ENCODE assay signal across 15 mouse cellular contexts in the genomic region with DNA sequence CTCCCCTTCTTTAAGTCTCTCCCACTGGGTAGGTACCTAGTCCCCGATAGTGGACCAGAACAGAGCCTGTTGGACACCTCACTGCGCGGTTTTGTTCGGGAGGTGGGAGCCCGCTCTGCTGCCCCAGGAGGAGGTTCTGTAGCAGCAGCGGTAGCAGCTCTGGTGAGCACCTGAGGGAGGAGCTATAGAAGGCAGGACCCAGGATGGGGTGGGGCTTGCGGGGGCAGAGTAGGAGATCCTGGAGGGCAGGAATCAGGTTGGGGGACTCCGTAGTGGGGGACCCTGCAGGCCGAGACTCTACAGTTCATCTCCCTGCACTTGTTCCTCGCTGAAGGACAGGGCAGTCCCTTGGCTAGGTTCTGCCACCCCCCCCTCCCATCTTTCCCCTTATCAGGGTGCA. TPM values are rescaled to one million over a fixed set of nuclear protein-coding genes. Genes with fewer than 3 reads are reported as not detected.
DNase-seq lines count a peak whose midpoint lies in the region; ATAC-seq lines count a peak whose summit lies in the region.
"Had no signal": no experiment of that assay in that cellular context is flagged by ENCODE, and none has a peak within 500 bp of the region (broad histone marks: within the 10 kb centered on the region; RNA-seq: fewer than 3 reads in every experiment).

No protein-coding gene starts in this region.

- H3K9me3 ChIP-seq in kidney, embryonic 15.5 days (replicated peaks): no peaks in the 10 kb centered on the region
- H3K9me3 ChIP-seq in embryonic facial prominence, embryonic 15.5 days (replicated peaks): no peaks in the 10 kb centered on the region
- no peaks in the 10 kb centered on the region for H3K9me3 ChIP-seq in hindbrain, embryonic 14.5 days (ENCODE audit: control insufficient read depth, low read length)
- H3K9me3 ChIP-seq in midbrain, embryonic 14.5 days (ENCODE audit: control insufficient read depth, low read length): no peaks in the 10 kb centered on the region
- H3K9me3 ChIP-seq: liver, embryonic 15.5 days; neural tube, embryonic 13.5 days had no signal

- DNase-seq in kidney, postnatal 4 days: no peak
- no peak for DNase-seq in hindbrain, embryonic 14.5 days (ENCODE audit: low spot score)
- DNase-seq in midbrain, embryonic 14.5 days: no peak
- DNase-seq in B cell, adult 2 months: no peak
- no peak for DNase-seq in left cerebral cortex, postnatal 36 days (ENCODE audit: low spot score in 2 of 2)
- DNase-seq: cerebellum, adult 9-11 months; kidney, adult 8-10 months had no signal

- ATAC-seq in kidney, embryonic 15.5 days (replicated peaks; ENCODE audit: low FRiP score): peak; percentile 49; the same call in 1 of the 2 replicates
- no peak for ATAC-seq in embryonic facial prominence, embryonic 15.5 days (ENCODE audit: insufficient number of reproducible peaks, low FRiP score, low TSS enrichment, low read depth)
- no peak for ATAC-seq in hindbrain, embryonic 14.5 days (ENCODE audit: low FRiP score)
- no peak for ATAC-seq in midbrain, embryonic 14.5 days (ENCODE audit: low FRiP score, low TSS enrichment)
- ATAC-seq in megakaryocyte progenitor cell, adult 5-6 weeks (replicated peaks; ENCODE audit: poor library complexity): no peak

- intact Hi-C loops in left cerebral cortex, postnatal 36 days (cut with DNase I): no loop called here

- no peak overlapping the region for H3K9ac ChIP-seq in kidney, embryonic 15.5 days
- H3K9ac ChIP-seq in embryonic facial prominence, embryonic 15.5 days: no peak overlapping the region
- no peak overlapping the region for H3K9ac ChIP-seq in hindbrain, embryonic 14.5 days
- H3K9ac ChIP-seq in midbrain, embryonic 14.5 days (replicated peaks; ENCODE audit: low read length): no peak overlapping the region
- H3K9ac ChIP-seq: liver, embryonic 15.5 days; neural tube, embryonic 13.5 days had no signal

- H3K4me1 ChIP-seq in kidney, embryonic 15.5 days: peaks cover 7% of the 10 kb centered on the region; the same call in 1 of the 2 replicates
- 0 out of 2 replicates have a peak, but pooled peaks cover 6% of the 10 kb centered on the region for H3K4me1 ChIP-seq in embryonic facial prominence, embryonic 15.5 days
- H3K4me1 ChIP-seq in hindbrain, embryonic 14.5 days (replicated peaks; ENCODE audit: control insufficient read depth, insufficient read depth, low read length): no peaks in the 10 kb centered on the region
- no peaks in the 10 kb centered on the region for H3K4me1 ChIP-seq in midbrain, embryonic 14.5 days (ENCODE audit: control insufficient read depth, insufficient read depth, low read length)
- H3K4me1 ChIP-seq: liver, embryonic 15.5 days had no signal

- peaks cover 13% of the 10 kb centered on the region; the same call in 1 of the 2 replicates for H3K27me3 ChIP-seq in kidney, embryonic 15.5 days
- H3K27me3 ChIP-seq in embryonic facial prominence, embryonic 15.5 days: peaks cover 3% of the 10 kb centered on the region; the same call in 1 of the 2 replicates
- no peaks in the 10 kb centered on the region for H3K27me3 ChIP-seq in hindbrain, embryonic 14.5 days (ENCODE audit: control insufficient read depth, insufficient read depth, low read length)
- no peaks in the 10 kb centered on the region for H3K27me3 ChIP-seq in midbrain, embryonic 14.5 days (ENCODE audit: control insufficient read depth, insufficient read depth, low read length)
- H3K27me3 ChIP-seq: liver, embryonic 15.5 days had no signal

- H3K4me3 ChIP-seq in kidney, embryonic 15.5 days (replicated peaks): peak overlapping the region; percentile 28
- H3K4me3 ChIP-seq in embryonic facial prominence, embryonic 15.5 days (replicated peaks): 0 out of 2 replicates have a peak overlapping the region, but pooled peaks have one; percentile 11
- no peak overlapping the region for H3K4me3 ChIP-seq in hindbrain, embryonic 14.5 days (replicated peaks; ENCODE audit: low read length)
- H3K4me3 ChIP-seq in midbrain, embryonic 14.5 days (replicated peaks; ENCODE audit: low read depth, low read length): no peak overlapping the region
- H3K4me3 ChIP-seq: liver, embryonic 15.5 days; neural tube, embryonic 13.5 days had no signal

- 12% methylated on average over 10 of the region's 10 CpGs for WGBS in kidney, embryonic 15.5 days
- WGBS in embryonic facial prominence, embryonic 15.5 days: 19% methylated on average over 10 of the region's 10 CpGs
- 15% methylated on average over 10 of the region's 10 CpGs for WGBS in hindbrain, embryonic 14.5 days
- WGBS in midbrain, embryonic 14.5 days: 15% methylated on average over 10 of the region's 10 CpGs

- H3K36me3 ChIP-seq in kidney, embryonic 15.5 days: no peaks in the 10 kb centered on the region
- H3K36me3 ChIP-seq in embryonic facial prominence, embryonic 15.5 days: no peaks in the 10 kb centered on the region
- no peaks in the 10 kb centered on the region for H3K36me3 ChIP-seq in hindbrain, embryonic 14.5 days (replicated peaks; ENCODE audit: control insufficient read depth, insufficient read depth)
- H3K36me3 ChIP-seq in midbrain, embryonic 14.5 days (ENCODE audit: control insufficient read depth, insufficient read depth, low read length): no peaks in the 10 kb centered on the region
- H3K36me3 ChIP-seq: neural tube, embryonic 13.5 days had no signal

- peak overlapping the region; percentile 56 for H3K4me2 ChIP-seq in kidney, embryonic 15.5 days
- peak overlapping the region; percentile 40 for H3K4me2 ChIP-seq in embryonic facial prominence, embryonic 15.5 days (replicated peaks)
- H3K4me2 ChIP-seq in hindbrain, embryonic 14.5 days (replicated peaks): 0 out of 2 replicates have a peak overlapping the region, but pooled peaks have one; percentile 15
- H3K4me2 ChIP-seq in midbrain, embryonic 14.5 days (ENCODE audit: low read length): peak overlapping the region; percentile 27
- H3K4me2 ChIP-seq: liver, embryonic 15.5 days; neural tube, embryonic 13.5 days had no signal

- no peak overlapping the region for H3K27ac ChIP-seq in kidney, embryonic 15.5 days
- H3K27ac ChIP-seq in embryonic facial prominence, embryonic 15.5 days (replicated peaks): no peak overlapping the region
- no peak overlapping the region for H3K27ac ChIP-seq in hindbrain, embryonic 14.5 days
- no peak overlapping the region for H3K27ac ChIP-seq in midbrain, embryonic 14.5 days (replicated peaks; ENCODE audit: low read depth, low read length)
- H3K27ac ChIP-seq: liver, embryonic 15.5 days; neural tube, embryonic 13.5 days had no signal

RNA-seq across cellular contexts. Expression of a gene that starts 8.7 kb away (rescaled TPM):
- polyA plus RNA-seq in kidney, embryonic 15.5 days (2015; fragmentation: Nextera tagmentation; extraction: Ambion mirVana): 0.66 and 0.97 TPM in 2 replicates
- polyA plus RNA-seq in embryonic facial prominence, embryonic 15.5 days (2015; fragmentation: Nextera tagmentation; extraction: Ambion mirVana): 0.14 TPM in 1 of 2 replicates, not detected in the other
- not detected in 2 replicates for polyA plus RNA-seq in hindbrain, embryonic 14.5 days (2014; fragmentation: Nextera tagmentation; extraction: Ambion mirVana)
- polyA plus RNA-seq in midbrain, embryonic 14.5 days (2014; fragmentation: Nextera tagmentation; extraction: Ambion mirVana): not detected in 2 replicates
- total RNA-seq in left cerebral cortex, postnatal 36 days (2021): not detected
- total RNA-seq in megakaryocyte progenitor cell, adult 5-6 weeks (2015): not detected in 2 replicates
- total RNA-seq in megakaryocyte progenitor cell, adult 5-6 weeks (2017): not detected in 2 replicates
- total RNA-seq: adrenal gland, adult 18-20 months; ES-E14 had no signal
- polyA plus RNA-seq: neural tube, embryonic 13.5 days had no signal

RNA-seq across cellular contexts. Expression of a gene that starts 22.1 kb away (rescaled TPM):
- polyA plus RNA-seq in kidney, embryonic 15.5 days (2015; fragmentation: Nextera tagmentation; extraction: Ambion mirVana): not detected in 2 replicates
- 0.13 TPM in 1 of 2 replicates, not detected in the other for polyA plus RNA-seq in embryonic facial prominence, embryonic 15.5 days (2015; fragmentation: Nextera tagmentation; extraction: Ambion mirVana)
- not detected in 2 replicates for polyA plus RNA-seq in hindbrain, embryonic 14.5 days (2014; fragmentation: Nextera tagmentation; extraction: Ambion mirVana)
- polyA plus RNA-seq in midbrain, embryonic 14.5 days (2014; fragmentation: Nextera tagmentation; extraction: Ambion mirVana): not detected in 2 replicates
- not detected for total RNA-seq in left cerebral cortex, postnatal 36 days (2021)
- total RNA-seq in megakaryocyte progenitor cell, adult 5-6 weeks (2015): not detected in 2 replicates
- total RNA-seq in megakaryocyte progenitor cell, adult 5-6 weeks (2017): not detected in 2 replicates
- total RNA-seq: ES-E14 had no signal
- polyA plus RNA-seq: liver, embryonic 15.5 days; neural tube, embryonic 13.5 days; spleen, adult 2 months had no signal

RNA-seq across cellular contexts. Expression of a gene that starts 39.3 kb away (rescaled TPM):
- 61.9 and 88.8 TPM in 2 replicates for polyA plus RNA-seq in kidney, embryonic 15.5 days (2015; fragmentation: Nextera tagmentation; extraction: Ambion mirVana)
- 390 and 438 TPM in 2 replicates for polyA plus RNA-seq in embryonic facial prominence, embryonic 15.5 days (2015; fragmentation: Nextera tagmentation; extraction: Ambion mirVana)
- polyA plus RNA-seq in hindbrain, embryonic 14.5 days (2014; fragmentation: Nextera tagmentation; extraction: Ambion mirVana): 15.7 and 19.9 TPM in 2 replicates
- 1.6 and 11.4 TPM in 2 replicates for polyA plus RNA-seq in midbrain, embryonic 14.5 days (2014; fragmentation: Nextera tagmentation; extraction: Ambion mirVana)
- 10 to 100 TPM in 1 of 2 experiments, 1 to 10 TPM in 1; 7.4 to 10.1 TPM for total RNA-seq in left cerebral cortex, postnatal 36 days (2021)
- total RNA-seq in megakaryocyte progenitor cell, adult 5-6 weeks (2015): not detected in 2 replicates
- not detected in 2 replicates for total RNA-seq in megakaryocyte progenitor cell, adult 5-6 weeks (2017)

RNA-seq across cellular contexts. Expression of a gene that starts 52.8 kb away (rescaled TPM):
- 19.0 and 27.4 TPM in 2 replicates for polyA plus RNA-seq in kidney, embryonic 15.5 days (2015; fragmentation: Nextera tagmentation; extraction: Ambion mirVana)
- 28.3 and 38.6 TPM in 2 replicates for polyA plus RNA-seq in embryonic facial prominence, embryonic 15.5 days (2015; fragmentation: Nextera tagmentation; extraction: Ambion mirVana)
- polyA plus RNA-seq in hindbrain, embryonic 14.5 days (2014; fragmentation: Nextera tagmentation; extraction: Ambion mirVana): 36.2 and 39.9 TPM in 2 replicates
- 36.8 and 45.9 TPM in 2 replicates for polyA plus RNA-seq in midbrain, embryonic 14.5 days (2014; fragmentation: Nextera tagmentation; extraction: Ambion mirVana)
- 10 to 100 TPM; 45.2 to 48.6 TPM for total RNA-seq in left cerebral cortex, postnatal 36 days (2021)
- 0.61 and 2.4 TPM in 2 replicates for total RNA-seq in megakaryocyte progenitor cell, adult 5-6 weeks (2015)
- 3.1 and 4.4 TPM in 2 replicates for total RNA-seq in megakaryocyte progenitor cell, adult 5-6 weeks (2017)

Comparison
In these comparisons a context has a peak if more than half of its experiments do, and no peak if none do; other contexts are left out.
1. H3K4me3 ChIP-seq: peak in kidney, embryonic 15.5 days (single experiment) and embryonic facial prominence, embryonic 15.5 days (single experiment); none in hindbrain, embryonic 14.5 days (single experiment) and midbrain, embryonic 14.5 days (single experiment).
2. Peak in every context shown above with its lines, with median percentiles within 50 percentile points of each other: H3K4me2 ChIP-seq.